Mouse (Mus musculus): ENCODE measurements around the gene Zc3h18. TPM values are rescaled to one million over a fixed set of nuclear protein-coding genes. Genes with fewer than 3 reads are reported as not detected.

The Zc3h18 gene
- polyA plus RNA-seq, 1 experiment from 2014 or later: 54.8 TPM

DNA sequence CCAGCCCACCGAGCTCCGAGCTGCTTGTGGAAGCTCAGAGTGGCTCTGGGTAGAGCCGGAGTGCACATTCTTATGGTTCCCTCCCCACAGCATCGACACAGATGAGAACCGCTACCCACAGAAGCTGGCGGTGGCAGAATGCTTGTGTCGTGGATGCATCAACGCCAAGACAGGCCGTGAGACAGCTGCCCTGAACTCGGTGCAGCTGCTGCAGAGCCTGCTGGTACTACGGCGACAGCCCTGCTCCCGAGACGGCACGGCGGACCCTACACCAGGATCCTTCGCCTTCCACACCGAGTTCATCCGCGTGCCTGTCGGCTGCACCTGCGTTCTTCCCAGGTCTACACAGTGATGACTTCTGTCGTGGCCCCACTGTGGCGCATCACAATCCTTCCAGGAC, 46.8 kb downstream of the Zc3h18 start:
- Histone ChIP-seq H3K36me3 (ENCODE audit: control insufficient read depth, insufficient read depth, low read length) (peaks cover 4% of the 10 kb centered on the region; the same call in 1 of the 2 replicates), H3K27ac (ENCODE audit: low read depth, low read length) (no peak overlapping the region), H3K4me3 (ENCODE audit: low read depth, low read length) (no peak overlapping the region), H3K4me1 (replicated peaks; ENCODE audit: control insufficient read depth, insufficient read depth, low read length) (no peaks in the 10 kb centered on the region), H3K9me3 (ENCODE audit: control insufficient read depth, low read length) (no peaks in the 10 kb centered on the region), H3K4me2 (ENCODE audit: low read depth, low read length, severe bottlenecking) (no peak overlapping the region), H3K27me3 (ENCODE audit: control insufficient read depth, insufficient read depth, low read length) (no peaks in the 10 kb centered on the region), H3K9ac (ENCODE audit: low read length) (no peak overlapping the region)
- WGBS: 87% methylated on average over 24 of the region's 24 CpGs
- no peak for ATAC-seq (replicated peaks; ENCODE audit: low FRiP score)
- no peak for DNase-seq (ENCODE audit: low spot score)

DNA sequence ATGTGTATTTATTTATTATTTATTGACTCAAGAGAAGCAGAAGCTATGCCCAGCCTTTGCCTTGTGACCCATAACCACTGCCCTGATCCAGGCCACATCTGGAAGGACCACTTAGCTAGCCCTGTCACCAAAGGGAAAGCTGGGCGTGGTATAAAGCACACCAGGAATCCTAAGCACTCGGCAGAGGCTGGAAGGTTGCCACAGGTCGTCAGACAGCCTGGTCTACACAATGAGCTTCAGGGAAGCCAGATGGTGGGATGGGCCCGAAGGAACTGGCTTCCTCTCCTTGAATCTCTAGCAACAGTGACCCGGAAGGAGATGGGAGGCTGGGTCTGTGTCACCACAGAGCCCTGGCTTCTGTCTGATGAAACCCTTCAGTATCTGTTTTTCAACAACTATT, 47.2 kb downstream of the Zc3h18 start:
- Histone ChIP-seq H3K9ac (ENCODE audit: low read length) (no peak overlapping the region), H3K36me3 (ENCODE audit: control insufficient read depth, insufficient read depth, low read length) (peaks cover under 1% of the 10 kb centered on the region; the same call in 1 of the 2 replicates), H3K27me3 (ENCODE audit: control insufficient read depth, insufficient read depth, low read length) (no peaks in the 10 kb centered on the region), H3K27ac (ENCODE audit: low read depth, low read length) (no peak overlapping the region), H3K4me1 (replicated peaks; ENCODE audit: control insufficient read depth, insufficient read depth, low read length) (no peaks in the 10 kb centered on the region), H3K4me2 (ENCODE audit: low read depth, low read length, severe bottlenecking) (no peak overlapping the region), H3K9me3 (ENCODE audit: control insufficient read depth, low read length) (no peaks in the 10 kb centered on the region), H3K4me3 (ENCODE audit: low read depth, low read length) (no peak overlapping the region)
- ATAC-seq (replicated peaks; ENCODE audit: low FRiP score) (no peak), DNase-seq (ENCODE audit: low spot score) (no peak)
- 70% methylated on average over 5 of the region's 5 CpGs for WGBS

DNA sequence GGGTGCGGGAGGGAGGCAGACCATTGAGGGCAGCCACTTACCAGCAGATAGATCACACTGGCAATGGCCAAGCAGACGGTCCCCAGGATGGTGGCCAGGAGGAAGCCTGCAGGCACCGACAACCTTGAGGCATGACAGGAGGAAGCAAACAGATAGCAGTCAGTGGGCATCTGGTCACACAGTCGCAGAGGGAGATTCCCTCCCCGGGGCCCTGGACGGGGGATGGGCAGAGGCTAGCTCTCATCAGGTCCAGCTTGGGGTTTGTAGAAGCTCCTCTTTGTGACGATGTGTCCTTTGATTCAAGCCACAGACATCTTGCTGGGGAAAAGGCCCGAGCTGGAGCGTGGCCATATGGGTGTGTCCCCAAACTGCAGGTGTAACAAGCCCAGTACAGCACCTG, 49.7 kb downstream of the Zc3h18 start:
- no peak for ATAC-seq (replicated peaks; ENCODE audit: low FRiP score)

DNA sequence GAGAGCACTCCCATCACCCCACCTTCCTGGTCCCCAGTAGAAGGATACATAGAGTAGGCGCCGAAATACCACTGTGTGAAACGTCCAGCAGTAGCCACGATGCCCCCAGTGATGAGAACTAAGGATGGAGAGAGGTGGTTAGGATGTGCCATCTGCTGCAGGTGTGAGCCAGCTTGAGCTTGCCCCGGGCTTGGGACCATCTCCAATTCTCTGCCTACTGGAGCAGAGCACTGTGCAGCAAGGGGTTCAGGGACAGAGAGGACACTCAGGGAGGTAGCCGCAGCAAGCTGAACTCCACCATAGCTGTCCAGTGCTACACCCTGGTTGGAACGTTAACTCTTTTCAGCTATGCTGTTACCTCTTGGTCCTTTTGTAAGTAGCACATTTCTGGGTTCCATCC, 51.2 kb downstream of the Zc3h18 start:
- no peaks in the 10 kb centered on the region for H3K36me3 ChIP-seq (ENCODE audit: control insufficient read depth, insufficient read depth, low read length)
- no peak overlapping the region for H3K27ac ChIP-seq (ENCODE audit: low read depth, low read length)
- H3K4me3 ChIP-seq (ENCODE audit: low read depth, low read length): no peak overlapping the region
- no peaks in the 10 kb centered on the region for H3K9me3 ChIP-seq (ENCODE audit: control insufficient read depth, low read length)
- no peak overlapping the region for H3K4me2 ChIP-seq (ENCODE audit: low read depth, low read length, severe bottlenecking)
- WGBS: 91% methylated on average over 7 of the region's 7 CpGs
- no peaks in the 10 kb centered on the region for H3K27me3 ChIP-seq (ENCODE audit: control insufficient read depth, insufficient read depth, low read length)
- no peak overlapping the region for H3K9ac ChIP-seq (ENCODE audit: low read length)
- H3K4me1 ChIP-seq (replicated peaks; ENCODE audit: control insufficient read depth, insufficient read depth, low read length): peaks cover 6% of the 10 kb centered on the region; the same call in 1 of the 2 replicates
- ATAC-seq (replicated peaks; ENCODE audit: low FRiP score) (no peak), DNase-seq (ENCODE audit: low spot score) (no peak)

More for the DNA sequence above, 49.7 kb downstream of the Zc3h18 start:
- no peaks in the 10 kb centered on the region for H3K36me3 ChIP-seq (ENCODE audit: control insufficient read depth, insufficient read depth, low read length)
- H3K9ac ChIP-seq (ENCODE audit: low read length): no peak overlapping the region
- H3K4me2 ChIP-seq (ENCODE audit: low read depth, low read length, severe bottlenecking): no peak overlapping the region
- H3K4me1 ChIP-seq (replicated peaks; ENCODE audit: control insufficient read depth, insufficient read depth, low read length): no peaks in the 10 kb centered on the region
- H3K9me3 ChIP-seq (ENCODE audit: control insufficient read depth, low read length): no peaks in the 10 kb centered on the region
- H3K27me3 ChIP-seq (ENCODE audit: control insufficient read depth, insufficient read depth, low read length): no peaks in the 10 kb centered on the region
- 78% methylated on average over 9 of the region's 9 CpGs for WGBS
- H3K27ac ChIP-seq (ENCODE audit: low read depth, low read length): no peak overlapping the region
- H3K4me3 ChIP-seq (ENCODE audit: low read depth, low read length): no peak overlapping the region
- no peak for DNase-seq (ENCODE audit: low spot score)

DNA sequence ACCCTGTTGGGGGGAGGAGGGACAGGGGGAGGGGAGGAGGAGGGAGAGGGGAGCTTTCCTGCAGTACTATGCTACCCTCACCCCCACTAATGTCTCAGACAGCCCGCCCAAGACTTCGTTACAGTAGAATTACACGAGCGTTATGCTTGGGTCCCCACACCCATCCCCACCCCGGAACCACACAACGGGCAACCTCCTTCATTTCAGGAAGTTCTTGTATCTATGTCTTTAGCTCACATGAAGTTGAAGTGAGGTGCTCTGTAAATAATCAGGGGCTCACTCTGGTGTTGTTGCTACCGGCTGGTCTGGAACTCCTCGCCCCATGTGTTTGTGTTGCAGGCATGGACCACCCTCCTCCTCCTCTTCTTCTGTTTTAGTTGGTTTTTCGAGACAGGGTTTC, 51.8 kb downstream of the Zc3h18 start:
- H3K4me1 ChIP-seq (replicated peaks; ENCODE audit: control insufficient read depth, insufficient read depth, low read length): peaks cover 9% of the 10 kb centered on the region; the same call in 1 of the 2 replicates
- WGBS: 93% methylated on average over 9 of the region's 9 CpGs
- no peak for DNase-seq (ENCODE audit: low spot score)
- no peak overlapping the region for H3K27ac ChIP-seq (ENCODE audit: low read depth, low read length)
- H3K36me3 ChIP-seq (ENCODE audit: control insufficient read depth, insufficient read depth, low read length): no peaks in the 10 kb centered on the region
- H3K27me3 ChIP-seq (ENCODE audit: control insufficient read depth, insufficient read depth, low read length): no peaks in the 10 kb centered on the region
- H3K4me2 ChIP-seq (ENCODE audit: low read depth, low read length, severe bottlenecking): no peak overlapping the region
- ATAC-seq (replicated peaks; ENCODE audit: low FRiP score): no peak
- no peaks in the 10 kb centered on the region for H3K9me3 ChIP-seq (ENCODE audit: control insufficient read depth, low read length)
- H3K4me3 ChIP-seq (ENCODE audit: low read depth, low read length): no peak overlapping the region
- no peak overlapping the region for H3K9ac ChIP-seq (ENCODE audit: low read length)

DNA sequence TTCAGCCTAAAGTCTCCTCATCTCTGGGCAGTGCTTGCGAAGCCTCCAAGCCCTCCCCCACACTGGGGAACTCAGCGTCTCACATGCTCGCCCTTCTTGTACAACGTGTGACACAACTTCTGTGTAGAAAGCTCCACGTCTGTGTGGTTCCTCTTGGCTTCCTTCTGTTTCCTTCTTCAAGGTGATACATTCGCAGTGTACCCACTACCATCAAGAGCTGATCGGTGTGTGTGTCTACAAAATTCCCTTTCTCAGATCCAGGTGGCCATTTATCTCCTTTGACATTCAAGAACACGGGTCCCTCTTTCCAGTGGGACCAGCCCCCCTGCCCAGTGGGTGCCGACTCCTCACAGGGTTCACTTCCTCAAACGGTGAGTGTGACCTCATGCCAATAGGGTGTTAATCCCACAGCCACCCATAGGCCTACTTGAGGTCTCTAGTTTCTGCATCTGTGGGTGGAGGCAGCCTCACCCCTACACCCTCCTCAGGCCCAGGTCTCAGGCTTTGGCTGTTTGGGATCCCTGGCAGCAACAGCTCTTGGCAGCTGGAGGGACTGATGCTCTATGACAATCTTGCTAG, 53.7 kb downstream of the Zc3h18 start:
- no peak overlapping the region for H3K4me2 ChIP-seq (ENCODE audit: low read depth, low read length, severe bottlenecking)
- 90% methylated on average over 10 of the region's 10 CpGs for WGBS
- H3K36me3 ChIP-seq (ENCODE audit: control insufficient read depth, insufficient read depth, low read length): no peaks in the 10 kb centered on the region; the same call in 1 of the 2 replicates
- no peak overlapping the region for H3K27ac ChIP-seq (ENCODE audit: low read depth, low read length)
- no peak overlapping the region for H3K9ac ChIP-seq (ENCODE audit: low read length)
- no peak overlapping the region for H3K4me3 ChIP-seq (ENCODE audit: low read depth, low read length)
- peaks cover 9% of the 10 kb centered on the region; the same call in 1 of the 2 replicates for H3K4me1 ChIP-seq (replicated peaks; ENCODE audit: control insufficient read depth, insufficient read depth, low read length)
- no peak for DNase-seq (ENCODE audit: low spot score)
- no peaks in the 10 kb centered on the region for H3K9me3 ChIP-seq (ENCODE audit: control insufficient read depth, low read length)
- no peaks in the 10 kb centered on the region for H3K27me3 ChIP-seq (ENCODE audit: control insufficient read depth, insufficient read depth, low read length)
- ATAC-seq (replicated peaks; ENCODE audit: low FRiP score): no peak

DNA sequence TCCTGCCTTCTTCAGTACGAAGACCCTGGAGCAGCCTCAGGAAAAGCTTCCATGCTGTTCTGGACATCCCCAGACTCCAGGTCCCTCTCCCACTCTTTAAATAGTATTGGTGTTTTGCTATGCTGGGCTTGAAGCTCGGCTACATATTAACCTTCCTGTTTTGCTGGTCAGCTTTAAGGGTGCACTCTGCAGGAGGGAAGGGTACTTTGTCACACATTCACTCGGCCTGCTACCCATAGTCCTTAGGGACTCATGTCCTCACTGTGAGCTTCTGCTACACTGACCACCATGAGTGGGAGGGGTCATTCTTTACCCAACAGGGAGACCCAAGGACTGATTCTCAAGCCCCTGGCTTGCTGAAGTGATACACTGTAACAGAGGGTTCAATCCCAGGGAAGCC, 54.2 kb downstream of the Zc3h18 start:
- no peak for ATAC-seq (replicated peaks; ENCODE audit: low FRiP score)
- H3K36me3 ChIP-seq (ENCODE audit: control insufficient read depth, insufficient read depth, low read length): no peaks in the 10 kb centered on the region; the same call in 1 of the 2 replicates
- H3K4me3 ChIP-seq (ENCODE audit: low read depth, low read length): no peak overlapping the region
- DNase-seq (ENCODE audit: low spot score): no peak
- no peak overlapping the region for H3K27ac ChIP-seq (ENCODE audit: low read depth, low read length)
- peaks cover 9% of the 10 kb centered on the region; the same call in 1 of the 2 replicates for H3K4me1 ChIP-seq (replicated peaks; ENCODE audit: control insufficient read depth, insufficient read depth, low read length)
- no peaks in the 10 kb centered on the region for H3K27me3 ChIP-seq (ENCODE audit: control insufficient read depth, insufficient read depth, low read length)
- H3K9ac ChIP-seq (ENCODE audit: low read length): no peak overlapping the region
- no peaks in the 10 kb centered on the region for H3K9me3 ChIP-seq (ENCODE audit: control insufficient read depth, low read length)
- 83% methylated on average over 3 of the region's 3 CpGs for WGBS
- no peak overlapping the region for H3K4me2 ChIP-seq (ENCODE audit: low read depth, low read length, severe bottlenecking)

DNA sequence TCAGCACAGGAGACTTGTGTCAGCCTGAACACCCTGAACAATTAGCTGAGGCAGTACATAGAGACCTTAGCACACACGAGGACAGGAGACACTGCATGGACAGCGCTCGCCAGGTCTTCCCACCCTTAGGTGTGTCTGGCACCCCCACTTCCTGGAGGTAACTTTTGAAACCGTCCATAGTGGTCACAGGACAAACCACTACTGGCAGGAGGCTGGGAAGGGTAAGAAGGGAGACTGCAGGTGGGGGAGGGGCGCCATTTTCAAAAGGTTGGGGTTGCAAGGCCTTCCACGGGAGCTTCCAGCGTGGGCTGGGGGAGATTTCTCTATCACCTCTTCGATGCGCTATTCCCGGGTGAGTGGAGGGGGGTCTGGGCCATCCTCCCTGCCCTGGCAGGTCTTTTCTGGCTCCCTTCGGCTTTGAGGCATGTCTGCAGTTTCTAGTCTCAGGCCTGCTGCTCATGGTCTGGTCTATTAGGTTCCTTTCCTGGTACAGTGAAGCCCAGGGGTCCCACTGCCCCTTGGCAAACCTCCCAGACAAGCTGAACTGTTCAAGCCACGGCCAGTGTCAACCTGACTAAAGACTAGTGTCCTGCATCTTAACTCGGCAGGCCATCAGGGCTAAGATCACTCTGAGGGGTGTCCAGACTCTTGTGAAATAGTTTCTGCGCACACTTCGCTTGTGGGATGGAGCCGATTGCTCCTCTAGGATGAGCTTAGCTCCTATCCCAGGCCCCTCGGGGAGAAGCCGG, 55.5 kb downstream of the Zc3h18 start:
- H3K4me1 ChIP-seq (replicated peaks; ENCODE audit: control insufficient read depth, insufficient read depth, low read length): peaks cover 9% of the 10 kb centered on the region; the same call in 1 of the 2 replicates
- DNase-seq (ENCODE audit: low spot score) (no peak), ATAC-seq (replicated peaks; ENCODE audit: low FRiP score) (0 out of 2 replicates have a peak, but pooled peaks have one; percentile 26)
- no peak overlapping the region for H3K27ac ChIP-seq (ENCODE audit: low read depth, low read length)
- no peaks in the 10 kb centered on the region for H3K9me3 ChIP-seq (ENCODE audit: control insufficient read depth, low read length)
- 36% methylated on average over 18 of the region's 18 CpGs for WGBS
- H3K9ac ChIP-seq (ENCODE audit: low read length): peak overlapping the region; percentile 66
- peak overlapping the region; percentile 79 for H3K4me2 ChIP-seq (ENCODE audit: low read depth, low read length, severe bottlenecking)
- peak overlapping the region; percentile 34 for H3K4me3 ChIP-seq (ENCODE audit: low read depth, low read length)
- no peaks in the 10 kb centered on the region; the same call in 1 of the 2 replicates for H3K36me3 ChIP-seq (ENCODE audit: control insufficient read depth, insufficient read depth, low read length)
- H3K27me3 ChIP-seq (ENCODE audit: control insufficient read depth, insufficient read depth, low read length): no peaks in the 10 kb centered on the region
